Mouse (Mus musculus): ENCODE results near the gene Oma1.

The Oma1 gene

DNA sequence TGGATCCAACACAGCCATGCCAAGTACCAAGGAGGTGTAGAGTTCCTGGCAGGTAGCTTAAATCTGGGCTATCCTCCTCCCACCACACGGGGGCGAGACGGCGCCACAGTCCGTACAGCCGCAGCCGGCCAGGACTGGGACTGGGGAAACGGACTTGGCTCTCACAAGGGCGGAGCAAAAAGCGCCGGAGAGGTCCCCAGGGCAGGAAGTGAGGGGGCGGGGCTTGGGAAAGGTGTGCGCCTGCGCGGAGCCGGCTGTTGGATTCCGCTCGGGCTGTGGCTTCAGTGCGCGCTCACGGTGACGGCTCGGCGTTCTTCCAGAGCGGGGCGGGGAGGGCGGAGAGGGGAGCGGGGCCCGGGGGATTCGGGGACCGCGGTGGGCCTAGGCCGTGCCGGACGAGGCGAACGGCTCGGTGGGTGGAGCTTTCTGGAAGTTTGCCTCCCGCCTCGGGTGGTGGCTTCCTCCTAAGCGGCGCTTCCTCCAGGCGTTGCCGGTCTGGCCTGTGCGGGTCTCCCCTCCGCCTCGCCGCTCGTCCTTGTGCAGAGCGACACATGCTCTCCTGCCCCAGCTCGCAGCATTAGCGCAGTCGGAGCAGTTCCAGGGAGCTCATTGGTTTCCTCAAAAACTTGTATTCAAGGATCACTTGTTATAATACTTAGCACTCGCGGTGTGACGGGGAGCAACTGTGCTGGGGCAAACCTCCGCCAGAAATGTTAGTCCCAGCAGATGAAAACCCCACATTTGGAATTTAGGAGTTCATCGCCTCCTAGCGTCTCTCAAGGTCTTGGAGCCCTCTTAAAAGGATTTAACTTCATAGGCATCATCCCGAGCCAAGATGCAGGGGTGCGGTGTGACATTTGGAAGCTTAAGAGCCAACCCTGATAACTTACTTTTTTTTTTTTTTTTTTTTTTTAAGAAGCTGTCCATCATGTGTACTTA, at the start of gene Oma1:
Oma1 (plus strand) TSS at position 226 of the 939 bp plus-strand sequence.
- DNase-seq, result peak; percentile 99 to 100

DNA sequence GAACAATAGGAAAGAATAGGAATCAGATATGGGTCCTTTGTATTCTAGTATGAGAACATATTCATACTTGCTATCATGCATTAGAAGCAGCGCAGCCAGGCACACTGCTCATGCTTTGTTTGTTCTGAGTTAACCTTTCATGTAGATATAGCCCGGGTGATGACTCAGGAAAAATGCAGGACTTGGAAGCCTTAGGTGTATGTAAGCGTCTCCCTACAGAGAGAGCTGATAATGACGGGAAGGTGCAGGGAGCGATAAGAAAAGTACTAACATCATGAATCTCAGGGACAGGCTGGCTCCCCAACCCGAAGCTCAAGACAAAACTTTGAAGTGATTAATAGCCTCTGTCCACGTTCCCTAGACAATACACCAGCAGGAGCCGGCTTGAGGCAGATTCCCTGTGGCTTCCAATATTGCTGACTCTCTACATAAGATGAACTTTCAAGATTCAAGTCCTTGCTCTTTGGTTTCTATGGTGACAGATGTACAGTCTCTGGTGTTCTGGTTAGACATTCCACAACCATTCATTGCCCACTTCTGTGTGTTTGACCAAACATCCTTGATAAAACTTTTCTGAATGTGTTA, 49.7 kb upstream of the Oma1 start:
- no peak for DNase-seq

GRCm38 (mm10) chr4:103265166-103265565, 48.4 kb upstream of the Oma1 start:
- no peak for DNase-seq

- no peak for DNase-seq
Measured at GRCm38 (mm10) chr4:103269336-103269735, 44.3 kb upstream of the Oma1 start.

- DNase-seq, result no peak
Measured at GRCm38 (mm10) chr4:103273021-103273420, 40.6 kb upstream of the Oma1 start.

DNA sequence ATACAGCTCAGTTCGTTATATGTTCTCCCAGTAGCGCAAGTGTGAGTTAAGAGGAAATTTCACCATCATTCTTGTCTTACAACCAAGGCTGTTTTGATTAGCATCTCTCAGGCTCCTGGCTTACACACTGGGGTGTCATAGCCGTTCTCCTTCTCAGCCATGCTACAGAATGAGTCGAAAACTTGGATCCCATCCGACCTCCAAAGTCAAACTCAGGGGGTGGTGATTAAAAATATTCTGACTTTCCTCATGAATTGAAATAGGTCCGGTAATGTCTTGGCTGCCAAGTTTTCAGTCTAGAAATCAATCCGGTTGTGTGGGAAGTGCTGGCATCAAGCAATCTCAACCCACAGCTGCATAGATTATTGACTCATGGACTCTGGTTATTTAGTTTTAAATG, 25.3 kb upstream of the Oma1 start:
- no peak for DNase-seq

- no peak for DNase-seq
Measured at GRCm38 (mm10) chr4:103290763-103291162, 22.8 kb upstream of the Oma1 start, which contains the start of gene 4921539E11Rik. Gene 4921539E11Rik, minus strand, starts transcription at chr4:103290863.

- no peak for DNase-seq
Measured at GRCm38 (mm10) chr4:103299342-103299741, 14.3 kb upstream of the Oma1 start.

DNA sequence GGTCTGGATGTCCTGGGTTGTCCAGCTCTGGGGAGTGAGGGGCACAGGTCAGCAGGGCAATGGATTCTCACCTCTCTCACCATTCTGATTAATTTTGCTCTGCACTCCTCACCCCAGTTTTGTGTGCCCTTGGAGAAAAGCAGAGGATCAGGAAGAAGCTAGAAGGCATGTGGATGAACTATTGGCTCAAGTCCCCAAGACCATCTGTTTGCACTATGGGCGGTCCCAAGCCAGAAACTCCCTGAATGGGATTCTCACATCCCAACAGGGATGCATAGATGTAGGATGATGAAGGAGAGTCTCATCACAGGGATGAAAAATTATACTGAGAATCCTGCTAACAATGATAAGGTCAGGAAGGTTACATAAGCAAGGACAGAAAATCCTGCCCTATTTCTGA, 9.8 kb upstream of the Oma1 start:
- peak; percentile 75 to 76 for DNase-seq

DNA sequence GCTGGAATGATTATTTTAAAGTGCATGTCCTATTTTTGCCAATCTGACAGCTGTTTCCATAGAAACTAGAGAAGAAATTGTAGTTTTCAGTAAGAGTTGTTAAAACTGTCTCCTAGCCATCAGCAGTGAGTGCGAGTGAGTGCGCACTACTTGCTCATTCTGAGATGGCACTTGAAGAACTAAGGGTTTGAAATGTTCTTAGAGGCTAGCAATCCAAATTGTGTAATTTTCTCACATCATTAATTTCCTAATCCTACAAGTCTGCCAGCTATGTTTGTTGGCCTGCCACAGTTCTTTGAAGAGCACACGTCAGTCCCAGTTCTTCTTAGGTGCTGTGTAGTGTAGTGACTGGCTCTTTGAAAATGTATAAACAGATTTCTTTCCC, 906 bp downstream of the Oma1 start:
- DNase-seq, result no peak

- DNase-seq, result no peak
Measured at GRCm38 (mm10) chr4:103315861-103316260, 2.2 kb downstream of the Oma1 start.

- DNase-seq, result no peak
Measured at GRCm38 (mm10) chr4:103321461-103321860, 7.8 kb downstream of the Oma1 start.

DNA sequence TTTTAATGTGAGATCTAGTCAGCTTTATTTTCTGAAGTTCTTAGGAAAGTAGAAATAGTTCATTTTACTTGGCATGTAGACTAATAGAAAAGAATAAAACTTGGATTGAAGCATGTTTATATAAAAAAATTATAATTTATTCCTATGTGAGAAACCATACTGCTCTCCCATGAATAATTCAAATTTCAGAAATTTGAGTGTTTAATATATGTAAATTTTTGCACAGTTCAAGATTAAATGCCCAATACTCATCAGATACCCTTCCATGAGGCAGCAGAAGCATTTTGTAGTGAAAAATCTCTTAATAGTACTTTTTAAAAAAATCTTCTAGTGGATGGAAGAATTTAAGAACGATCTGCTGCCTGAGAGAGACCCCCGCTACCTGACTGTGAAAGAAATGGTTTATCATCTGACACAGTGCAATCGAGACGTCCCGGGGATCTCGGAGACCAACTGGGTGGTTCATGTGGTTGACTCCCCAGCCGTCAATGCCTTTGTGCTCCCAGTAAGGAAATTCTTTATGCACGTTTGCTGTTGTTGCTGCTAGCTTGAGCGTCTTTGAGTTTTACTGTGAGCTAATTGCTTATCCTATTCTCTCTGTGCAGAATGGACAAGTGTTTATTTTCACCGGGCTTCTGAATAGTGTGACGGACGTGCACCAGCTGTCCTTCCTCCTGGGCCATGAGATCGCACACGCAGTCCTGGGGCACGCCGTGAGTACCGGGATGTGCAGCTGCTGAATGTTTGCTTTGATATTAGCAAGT, 11.3 kb downstream of the Oma1 start:
- DNase-seq, result no peak

DNA sequence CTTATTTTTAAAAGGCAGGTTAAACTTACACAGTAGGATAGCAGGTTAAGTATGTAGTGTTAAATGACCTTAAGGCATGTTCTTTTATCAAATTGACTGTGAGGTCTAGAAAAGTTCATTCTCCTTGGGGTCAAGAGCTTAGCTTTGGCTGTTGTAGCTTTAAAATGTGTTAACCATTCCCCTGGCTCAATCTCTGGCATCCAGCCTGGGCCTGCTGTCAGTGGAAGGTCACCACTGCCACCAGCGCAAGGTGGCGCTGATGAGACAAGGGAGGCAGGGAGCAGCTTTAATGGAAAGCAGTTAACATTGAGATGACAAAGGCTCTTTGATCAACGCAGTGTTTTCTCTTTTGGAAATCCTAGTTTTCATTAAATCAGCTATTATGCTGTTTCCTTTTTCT, 13.4 kb downstream of the Oma1 start:
- no peak for DNase-seq

GRCm38 (mm10) chr4:103329348-103329747, 15.7 kb downstream of the Oma1 start:
- no peak for DNase-seq

DNA sequence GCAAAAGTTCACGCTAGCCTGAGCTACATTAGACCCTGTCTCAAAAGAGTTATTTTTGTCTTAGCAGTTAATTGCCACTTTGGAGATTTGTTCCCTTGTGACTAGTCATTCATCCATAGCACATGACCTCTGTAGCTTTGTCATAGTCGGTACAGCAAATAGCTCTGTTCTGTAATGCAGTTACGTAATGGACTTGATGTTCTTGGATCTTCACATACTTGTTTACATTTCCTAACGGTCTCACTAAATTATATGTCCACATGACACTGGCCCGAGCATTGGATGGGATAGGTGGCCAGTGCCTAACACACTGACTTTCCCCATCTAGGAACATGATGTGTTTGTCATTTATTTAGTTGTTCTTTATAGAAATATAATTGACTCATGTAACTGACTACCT, 21.5 kb downstream of the Oma1 start:
- DNase-seq, result no peak

DNA sequence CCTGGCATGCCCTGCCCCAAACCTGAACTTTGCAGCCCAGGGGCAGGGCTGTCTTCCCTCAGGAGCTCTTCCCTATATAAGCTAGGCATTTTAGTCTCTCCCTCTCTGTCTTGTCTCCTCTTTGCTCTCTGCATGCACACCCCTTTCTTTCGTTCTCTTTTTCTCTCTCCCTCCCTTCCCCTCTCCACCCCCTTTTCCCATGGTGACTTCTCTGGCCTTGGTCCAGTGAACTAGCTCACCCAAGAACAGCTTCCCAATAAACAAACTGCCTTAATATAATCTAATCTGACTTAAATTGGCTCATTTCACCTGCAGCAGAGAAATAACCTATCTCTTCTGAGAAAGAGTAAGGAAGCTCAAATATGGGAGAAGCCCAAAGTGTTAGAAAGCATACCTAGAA, 27.1 kb downstream of the Oma1 start:
- no peak for DNase-seq

- no peak for DNase-seq
Measured at GRCm38 (mm10) chr4:103341620-103342019, 28.0 kb downstream of the Oma1 start.

- DNase-seq, result peak; percentile 18 to 42
Measured at GRCm38 (mm10) chr4:103346058-103346457, 32.4 kb downstream of the Oma1 start.

DNA sequence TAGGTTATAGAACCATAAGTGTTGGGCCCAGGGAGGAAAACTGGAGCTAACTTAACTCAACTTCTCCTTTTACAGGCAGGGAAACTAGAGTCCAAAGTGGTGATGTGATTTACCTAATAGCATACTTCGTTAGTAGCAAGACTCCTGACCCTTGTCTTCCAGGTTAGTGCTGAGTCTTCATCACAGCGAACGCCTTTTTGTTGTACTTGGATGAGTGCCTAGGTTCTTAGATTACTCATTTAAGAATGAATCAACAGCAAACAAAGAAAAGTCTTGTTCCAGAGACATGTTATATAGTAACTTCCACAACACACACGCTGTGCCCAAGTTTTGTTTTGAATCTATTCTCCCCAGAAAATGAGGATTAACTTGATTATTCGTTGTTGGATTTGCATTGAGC, 33.2 kb downstream of the Oma1 start:
- DNase-seq, result no peak

DNA sequence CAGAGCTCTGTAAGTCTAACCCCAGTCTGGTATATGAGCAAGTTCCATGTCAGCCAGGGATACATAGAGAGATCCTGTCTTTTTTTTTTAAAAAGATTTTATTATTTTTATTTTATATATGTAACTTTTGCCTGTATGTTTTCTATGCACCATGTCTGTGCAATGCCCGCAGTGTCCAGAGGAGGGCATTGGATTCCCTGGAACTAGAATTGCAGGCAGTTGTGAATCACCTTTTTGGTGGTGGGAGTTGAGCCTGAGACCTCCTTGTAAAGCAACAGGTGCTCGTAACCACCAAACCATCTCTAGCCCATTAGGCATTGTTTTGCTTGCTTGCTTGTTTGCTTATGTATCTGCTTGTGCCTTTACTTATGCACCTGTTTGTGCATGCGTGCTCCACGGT, 35.6 kb downstream of the Oma1 start:
- no peak for DNase-seq

DNA sequence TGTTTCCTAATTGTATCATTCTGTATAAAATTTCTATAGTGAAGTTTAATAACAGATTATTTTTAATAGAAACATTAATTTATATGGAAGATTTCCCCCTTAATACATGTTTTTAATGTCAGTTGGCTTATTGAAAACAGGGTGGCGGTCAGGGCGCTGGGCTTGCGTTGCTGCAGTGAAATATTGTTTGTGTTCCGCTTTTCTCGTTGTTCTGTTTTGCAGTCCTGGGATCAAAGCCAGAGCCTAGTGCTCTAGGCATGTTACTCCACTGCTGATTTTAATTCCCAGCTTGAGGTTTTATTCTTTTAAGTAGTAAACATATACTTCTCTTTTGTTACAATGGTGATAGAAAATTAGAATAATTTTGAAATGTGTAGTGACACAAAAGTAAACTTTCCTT, 39.3 kb downstream of the Oma1 start:
- no peak for DNase-seq

- DNase-seq, result no peak
Measured at GRCm38 (mm10) chr4:103357457-103357856, 43.8 kb downstream of the Oma1 start.

Data from cerebellum, adult 18-20 months (tissue).